Mouse (Mus musculus) brain, embryonic 14.5 days (tissue): ENCODE measurements at regions not wholly inside any gene's neighbourhood (a gene's known extent, or its start where the extent isn't known, plus 50 kb on each side); places are given as distances from the start of the nearest gene placed in this dataset.
A peak's percentile ranks its signal among the peaks of the same experiment; 100 is the strongest.

Experiments used
- CTCF ChIP-seq: fragments of 200-500 bp; IDR thresholded peaks from 2 replicates; pipeline ENCODE4 v1.5.1; 2012; ENCODE audit warnings: inconsistent platforms, mild to moderate bottlenecking, moderate library complexity, borderline replicate concordance; ENCODE audit not compliant: insufficient read depth, insufficient read length; ENCODE audit errors: extremely low read depth
- POLR2A ChIP-seq: fragments of 200-500 bp; IDR thresholded peaks from 2 replicates; pipeline ENCODE4 v1.6.1; 2012; ENCODE audit warnings: mild to moderate bottlenecking, inconsistent platforms, borderline replicate concordance; ENCODE audit not compliant: poor library complexity, insufficient read depth, insufficient read length, severe bottlenecking; ENCODE audit errors: extremely low read depth

DNA sequence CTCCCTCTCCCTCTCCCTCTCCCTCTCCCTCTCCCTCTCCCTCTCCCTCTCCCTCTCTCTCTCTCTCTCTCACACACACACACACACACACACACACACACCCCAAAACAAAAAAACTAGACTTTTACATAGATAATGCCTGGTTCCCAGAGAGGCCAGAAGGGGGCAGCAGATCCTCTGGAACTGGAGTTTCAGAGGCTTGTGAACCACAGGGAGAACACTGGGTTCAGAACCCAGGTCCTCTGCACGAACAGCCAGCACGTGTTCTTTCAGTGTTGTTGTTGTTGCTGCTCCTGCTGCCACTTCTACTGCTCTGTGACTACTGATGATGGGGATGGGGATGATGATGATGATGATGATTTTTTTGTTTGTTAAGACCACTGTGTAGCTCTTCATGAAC lies 68.4 kb upstream of the Smarcad1 start:
- TF ChIP-seq CTCF = peak; percentile 45; the same call in 1 of the 2 replicates
- TF ChIP-seq POLR2A = no peak
